16 mouse cellular contexts compared by ENCODE assay signal in genomic region chr6:149260801-149261239, GRCm38 (mm10). TPM values are rescaled to one million over a fixed set of nuclear protein-coding genes. Genes with fewer than 3 reads are reported as not detected.
DNase-seq lines count a peak whose midpoint lies in the region; ATAC-seq lines count a peak whose summit lies in the region.
"Had no signal": no experiment of that assay in that cellular context is flagged by ENCODE, and none has a peak within 500 bp of the region (broad histone marks: within the 10 kb centered on the region; RNA-seq: fewer than 3 reads in every experiment).

No protein-coding gene starts in this region.

- H3K27me3 ChIP-seq in liver, embryonic 13.5 days = no peaks in the 10 kb centered on the region
- no peaks in the 10 kb centered on the region for H3K27me3 ChIP-seq in midbrain, embryonic 16.5 days (ENCODE audit: control insufficient read depth, insufficient read depth, low read depth, low read length)
- H3K27me3 ChIP-seq in heart, embryonic 11.5 days (ENCODE audit: control insufficient read depth, insufficient read depth, low read length) = no peaks in the 10 kb centered on the region
- H3K27me3 ChIP-seq: embryonic facial prominence, embryonic 15.5 days; hindbrain, embryonic 13.5 days had no signal

- peak; percentile 55 for DNase-seq in lung, postnatal 36 days
- no peak for DNase-seq in lung, postnatal 4 days
- DNase-seq in c-Kit-positive CD71-positive TER-119-negative erythroid progenitor cells, embryonic 14.5 days (ENCODE audit: low read depth) = peak; percentile 62
- DNase-seq in liver, embryonic 13.5 days = no peak
- DNase-seq in thymus, postnatal 36 days = no peak
- no peak for DNase-seq in adrenal gland, adult 2 months
- DNase-seq: adrenal gland, postnatal 25 days; cerebellum, adult 9-10 months; layer of hippocampus, postnatal 36 days; lung, embryonic 14.5 days; thymus, adult 2 months had no signal

- no peaks in the 10 kb centered on the region for H3K9me3 ChIP-seq in liver, embryonic 13.5 days (replicated peaks)
- no peaks in the 10 kb centered on the region for H3K9me3 ChIP-seq in midbrain, embryonic 16.5 days (replicated peaks; ENCODE audit: control insufficient read depth, low read length, poor library complexity, severe bottlenecking)
- H3K9me3 ChIP-seq in heart, embryonic 11.5 days (replicated peaks; ENCODE audit: control insufficient read depth, low read length) = no peaks in the 10 kb centered on the region
- H3K9me3 ChIP-seq: embryonic facial prominence, embryonic 15.5 days had no signal

- ATAC-seq in liver, embryonic 13.5 days (ENCODE audit: low read depth) = peak; percentile 69
- ATAC-seq in midbrain, embryonic 16.5 days = no peak
- ATAC-seq in heart, embryonic 11.5 days (replicated peaks; ENCODE audit: insufficient number of reproducible peaks, low FRiP score, low TSS enrichment) = no peak

- 36% methylated on average over 3 of the region's 3 CpGs for WGBS in liver, embryonic 13.5 days (ENCODE audit: insufficient replicate concordance)
- 81% methylated on average over 3 of the region's 3 CpGs for WGBS in midbrain, embryonic 16.5 days
- WGBS in heart, embryonic 11.5 days (ENCODE audit: insufficient replicate concordance) = 72% methylated on average over 3 of the region's 3 CpGs

- no peak overlapping the region for H3K27ac ChIP-seq in liver, embryonic 13.5 days
- no peak overlapping the region for H3K27ac ChIP-seq in midbrain, embryonic 16.5 days (ENCODE audit: low read length)
- H3K27ac ChIP-seq in heart, embryonic 11.5 days (ENCODE audit: low read depth, low read length) = no peak overlapping the region
- H3K27ac ChIP-seq: embryonic facial prominence, embryonic 15.5 days; hindbrain, embryonic 13.5 days; kidney, postnatal 0 days had no signal

- no peak overlapping the region for H3K4me2 ChIP-seq in liver, embryonic 13.5 days
- H3K4me2 ChIP-seq in midbrain, embryonic 16.5 days (ENCODE audit: low read length) = no peak overlapping the region
- H3K4me2 ChIP-seq in heart, embryonic 11.5 days = no peak overlapping the region
- H3K4me2 ChIP-seq: embryonic facial prominence, embryonic 15.5 days; hindbrain, embryonic 13.5 days; lung, embryonic 14.5 days had no signal

- peaks cover 5% of the 10 kb centered on the region; the same call in 1 of the 2 replicates for H3K4me1 ChIP-seq in liver, embryonic 13.5 days (replicated peaks)
- H3K4me1 ChIP-seq in midbrain, embryonic 16.5 days (ENCODE audit: control insufficient read depth, insufficient read depth, low read length) = no peaks in the 10 kb centered on the region
- no peaks in the 10 kb centered on the region for H3K4me1 ChIP-seq in heart, embryonic 11.5 days (ENCODE audit: control insufficient read depth, insufficient read depth, low read length)
- H3K4me1 ChIP-seq: embryonic facial prominence, embryonic 15.5 days; hindbrain, embryonic 13.5 days had no signal

- H3K36me3 ChIP-seq in liver, embryonic 13.5 days = no peaks in the 10 kb centered on the region
- no peaks in the 10 kb centered on the region for H3K36me3 ChIP-seq in midbrain, embryonic 16.5 days (ENCODE audit: control insufficient read depth, insufficient read depth, low read length)
- H3K36me3 ChIP-seq in heart, embryonic 11.5 days (ENCODE audit: control insufficient read depth, insufficient read depth, low read length) = no peaks in the 10 kb centered on the region
- H3K36me3 ChIP-seq: embryonic facial prominence, embryonic 15.5 days; hindbrain, embryonic 13.5 days had no signal

- no peak overlapping the region for H3K9ac ChIP-seq in liver, embryonic 13.5 days
- no peak overlapping the region for H3K9ac ChIP-seq in midbrain, embryonic 16.5 days (ENCODE audit: low read depth, low read length)
- no peak overlapping the region for H3K9ac ChIP-seq in heart, embryonic 11.5 days (ENCODE audit: low read depth, low read length)
- H3K9ac ChIP-seq: embryonic facial prominence, embryonic 15.5 days; hindbrain, embryonic 13.5 days; lung, embryonic 14.5 days had no signal

- no peak overlapping the region for H3K4me3 ChIP-seq in liver, embryonic 13.5 days (replicated peaks)
- no peak overlapping the region for H3K4me3 ChIP-seq in midbrain, embryonic 16.5 days (ENCODE audit: low read depth, low read length)
- no peak overlapping the region for H3K4me3 ChIP-seq in heart, embryonic 11.5 days (ENCODE audit: low read depth, low read length)
- H3K4me3 ChIP-seq: embryonic facial prominence, embryonic 15.5 days; hindbrain, embryonic 13.5 days had no signal

RNA-seq across cellular contexts. Expression of gene Resf1, which starts 48.4 kb away (rescaled TPM):
- polyA plus RNA-seq in liver, embryonic 13.5 days (2015; fragmentation: Nextera tagmentation; extraction: Ambion mirVana) = 24.6 and 32.0 TPM in 2 replicates
- 26.7 and 29.9 TPM in 2 replicates for polyA plus RNA-seq in midbrain, embryonic 16.5 days (2015; fragmentation: Nextera tagmentation; extraction: Ambion mirVana)
- total RNA-seq in adrenal gland, adult 2 months (2021) = 10 to 100 TPM; 22.6 to 38.7 TPM
- polyA plus RNA-seq in adrenal gland, adult 2 months (2012; rRNA removed) = 7.4 and 11.3 TPM in 2 replicates
- polyA plus RNA-seq in heart, embryonic 11.5 days (2014; fragmentation: Nextera tagmentation; extraction: Ambion mirVana) = 29.7 and 37.7 TPM in 2 replicates

Comparison
In these comparisons a context has a peak if more than half of its experiments do, and no peak if none do; other contexts are left out.
1. DNase-seq: peak in lung, postnatal 36 days (single experiment) and c-Kit-positive CD71-positive TER-119-negative erythroid progenitor cells, embryonic 14.5 days (single experiment); none in lung, postnatal 4 days (0 of 2), liver, embryonic 13.5 days (single experiment), thymus, postnatal 36 days (0 of 2) and adrenal gland, adult 2 months (single experiment).